Mouse (Mus musculus): Measurements from ENCODE around the gene Cep95. TPM values are rescaled to one million over a fixed set of nuclear protein-coding genes. Genes with fewer than 3 reads are reported as not detected.
"Not testable (repeated sequence)": the region's sequence is repeated elsewhere in the genome, so short reads cannot be mapped to it uniquely, and the experiment has no call there.

The Cep95 gene
- polyA plus RNA-seq, 1 experiment from 2014 or later, result 17.6 TPM

DNA sequence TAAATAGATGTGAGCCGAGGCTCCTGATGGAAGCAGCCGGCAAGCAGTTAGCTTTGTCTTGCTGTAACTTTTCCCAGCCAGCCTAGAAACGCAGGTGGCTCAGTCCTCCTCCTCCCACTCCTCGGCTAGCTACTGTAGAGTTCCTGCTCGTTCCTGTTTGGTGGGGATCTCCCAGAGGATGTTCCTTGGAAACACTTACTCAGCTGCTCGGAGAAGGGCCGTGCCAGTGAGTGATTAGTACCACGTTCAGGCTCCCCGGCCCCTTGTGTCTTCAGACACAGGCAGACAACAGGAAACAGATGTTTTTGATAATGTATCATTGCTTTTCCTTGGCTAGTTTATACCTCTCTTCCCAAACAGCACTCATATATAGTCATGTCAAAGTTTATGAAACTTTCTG lies 6.6 kb downstream of the Cep95 start:
- peak; percentile 28 for DNase-seq (ENCODE audit: low spot score)
- peaks cover 11% of the 10 kb centered on the region for H3K4me1 ChIP-seq
- peaks cover 6% of the 10 kb centered on the region for H3K9me3 ChIP-seq
- H3K27ac ChIP-seq (replicated peaks), result 0 out of 2 replicates have a peak overlapping the region, but pooled peaks have one; percentile 3
- 44% methylated on average over 9 of the region's 9 CpGs for WGBS
- no peaks in the 10 kb centered on the region for H3K27me3 ChIP-seq (replicated peaks; ENCODE audit: low read depth, poor library complexity, severe bottlenecking)
- peaks cover 92% of the 10 kb centered on the region for H3K36me3 ChIP-seq (replicated peaks)
- H3K4me3 ChIP-seq, result no peak overlapping the region

DNA sequence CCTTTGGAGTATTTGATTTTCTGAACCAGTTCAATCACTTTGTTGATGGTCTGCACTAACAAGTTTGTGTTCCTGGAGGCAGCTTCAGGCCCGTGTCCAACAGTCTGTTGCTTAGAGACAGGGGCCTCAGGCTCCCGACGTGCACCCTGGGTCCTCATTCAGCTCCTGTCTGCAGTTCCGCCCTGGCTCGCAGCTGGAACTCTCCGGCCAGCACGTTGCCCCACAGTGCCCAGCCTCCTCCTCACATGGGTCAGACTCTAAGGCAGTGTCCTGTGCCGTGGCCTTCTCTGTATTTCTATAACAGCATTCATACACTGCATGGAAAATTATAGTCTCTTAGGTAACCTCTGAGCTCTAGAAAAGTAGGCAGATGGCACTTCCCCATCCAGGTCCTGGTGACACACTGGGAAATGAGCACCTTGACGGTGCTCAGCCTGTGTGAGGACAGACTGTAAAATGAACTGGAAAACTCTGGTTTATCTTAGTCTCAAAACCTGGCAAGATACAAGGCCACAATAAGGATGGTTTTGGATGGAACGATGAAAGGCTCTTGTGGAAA lies 13.1 kb downstream of the Cep95 start:
- H3K27me3 ChIP-seq (replicated peaks; ENCODE audit: low read depth, poor library complexity, severe bottlenecking), result no peaks in the 10 kb centered on the region
- H3K36me3 ChIP-seq (replicated peaks), result peaks cover 91% of the 10 kb centered on the region
- H3K9me3 ChIP-seq, result peaks cover 6% of the 10 kb centered on the region
- no peak for DNase-seq (ENCODE audit: low spot score)
- no peak overlapping the region for H3K4me3 ChIP-seq
- no peaks in the 10 kb centered on the region for H3K4me1 ChIP-seq
- no peak overlapping the region for H3K27ac ChIP-seq (replicated peaks)
- 91% methylated on average over 10 of the region's 10 CpGs for WGBS

DNA sequence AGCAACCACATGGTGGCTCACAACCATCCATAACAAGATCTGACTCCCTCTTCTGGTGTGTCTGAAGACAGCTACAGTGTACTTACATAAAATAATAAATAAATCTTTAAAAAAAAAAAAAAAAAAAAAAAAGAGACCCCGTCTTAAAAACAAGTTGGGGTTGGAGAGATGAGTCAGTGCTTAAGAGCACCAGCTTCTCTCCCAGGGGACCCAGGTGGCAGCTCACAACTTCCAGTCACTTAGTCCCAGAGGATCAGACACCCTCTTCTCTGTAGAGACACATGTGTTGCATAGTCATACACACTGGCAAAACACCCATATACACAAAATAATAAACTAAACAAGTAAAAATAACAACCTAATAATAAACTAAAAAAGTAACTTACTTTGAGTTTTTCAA lies 18.4 kb downstream of the Cep95 start:
- not testable (repeated sequence) for DNase-seq (ENCODE audit: low spot score); H3K27me3 ChIP-seq (replicated peaks; ENCODE audit: low read depth, poor library complexity, severe bottlenecking); H3K9me3 ChIP-seq; H3K27ac ChIP-seq (replicated peaks); H3K4me1 ChIP-seq; H3K4me3 ChIP-seq
- peaks cover 88% of the 10 kb centered on the region for H3K36me3 ChIP-seq (replicated peaks)
- 85% methylated on average over 1 of the region's 1 CpGs for WGBS

DNA sequence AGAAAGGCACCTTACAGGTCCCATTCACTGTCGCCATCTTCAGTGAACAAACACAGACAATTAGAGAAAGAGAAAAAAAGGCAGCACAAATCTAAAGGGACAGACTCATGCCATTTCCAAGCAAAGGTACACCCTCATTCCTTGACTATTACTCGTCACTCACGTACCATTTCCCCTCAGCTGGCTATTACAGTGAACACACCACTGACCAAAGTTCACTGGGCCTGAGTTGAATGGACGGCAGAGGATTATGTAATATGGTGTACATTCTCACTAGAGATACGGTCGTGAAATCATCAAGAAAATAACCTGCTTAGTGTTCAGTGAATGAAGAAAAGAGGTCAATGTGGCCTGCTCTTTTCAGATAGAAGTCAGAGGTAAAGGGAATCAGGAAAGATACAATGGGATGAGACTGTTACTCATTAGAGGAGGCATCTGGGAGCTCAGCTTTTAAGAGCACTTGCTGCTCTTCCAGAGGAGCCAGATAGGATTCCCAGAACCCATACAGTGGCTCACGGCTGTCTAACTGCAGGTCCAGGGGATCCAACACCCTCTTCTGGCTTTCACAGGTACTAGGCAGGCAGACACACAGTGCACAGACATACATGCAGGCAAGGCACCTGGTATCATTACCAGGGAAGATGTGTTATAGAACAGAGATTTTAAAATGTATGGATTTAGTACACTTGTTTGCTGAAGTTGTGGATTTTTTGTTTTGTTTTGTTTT lies 23.5 kb downstream of the Cep95 start:
- no peaks in the 10 kb centered on the region for H3K27me3 ChIP-seq (replicated peaks; ENCODE audit: low read depth, poor library complexity, severe bottlenecking)
- no peak for DNase-seq (ENCODE audit: low spot score)
- 89% methylated on average over 7 of the region's 7 CpGs for WGBS
- H3K9me3 ChIP-seq, result no peaks in the 10 kb centered on the region
- H3K27ac ChIP-seq (replicated peaks), result no peak overlapping the region
- H3K4me3 ChIP-seq, result no peak overlapping the region
- peaks cover 99% of the 10 kb centered on the region for H3K36me3 ChIP-seq (replicated peaks)
- H3K4me1 ChIP-seq, result peaks cover 14% of the 10 kb centered on the region

DNA sequence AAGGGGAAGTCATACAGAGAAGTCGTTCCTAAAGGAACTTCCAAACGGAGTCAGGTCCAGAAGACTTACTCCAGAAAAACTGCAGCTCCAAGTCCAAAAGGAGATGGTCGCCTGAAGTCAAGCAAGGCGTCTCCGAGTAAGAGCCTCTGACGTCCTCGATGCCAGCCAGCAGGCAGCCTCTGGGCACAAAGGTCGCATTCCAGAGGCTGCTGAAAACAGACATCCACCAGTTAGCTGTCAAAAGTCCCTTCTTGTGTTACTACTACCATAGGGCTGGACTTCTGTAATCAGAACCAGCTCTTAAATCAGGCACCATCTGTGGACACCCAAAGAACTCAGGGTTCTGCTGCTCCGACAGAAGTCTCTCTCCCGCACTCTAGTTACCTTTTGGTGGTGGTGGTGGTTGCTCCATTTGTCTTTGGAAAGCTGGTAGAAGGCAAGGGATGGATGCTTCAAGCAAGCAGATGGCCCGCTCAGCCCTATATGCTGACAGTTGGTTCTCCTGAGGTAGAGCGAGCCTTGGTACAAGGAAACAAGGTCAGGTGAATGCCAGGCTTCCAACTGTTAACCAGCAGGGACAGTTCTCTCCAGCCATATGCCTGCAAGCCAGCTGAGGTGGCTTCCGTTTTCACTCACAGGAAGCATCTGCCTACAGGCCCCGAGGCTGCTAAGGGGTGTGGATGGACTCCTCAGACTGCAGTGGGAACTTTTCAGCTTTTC lies 25.7 kb downstream of the Cep95 start:
- H3K4me1 ChIP-seq, result peaks cover 14% of the 10 kb centered on the region
- peaks cover 100% of the 10 kb centered on the region for H3K36me3 ChIP-seq (replicated peaks)
- no peak overlapping the region for H3K4me3 ChIP-seq
- H3K27me3 ChIP-seq (replicated peaks; ENCODE audit: low read depth, poor library complexity, severe bottlenecking), result no peaks in the 10 kb centered on the region
- H3K9me3 ChIP-seq, result no peaks in the 10 kb centered on the region
- DNase-seq (ENCODE audit: low spot score), result peak; percentile 24
- 61% methylated on average over 14 of the region's 14 CpGs for WGBS
- H3K27ac ChIP-seq (replicated peaks), result no peak overlapping the region

DNA sequence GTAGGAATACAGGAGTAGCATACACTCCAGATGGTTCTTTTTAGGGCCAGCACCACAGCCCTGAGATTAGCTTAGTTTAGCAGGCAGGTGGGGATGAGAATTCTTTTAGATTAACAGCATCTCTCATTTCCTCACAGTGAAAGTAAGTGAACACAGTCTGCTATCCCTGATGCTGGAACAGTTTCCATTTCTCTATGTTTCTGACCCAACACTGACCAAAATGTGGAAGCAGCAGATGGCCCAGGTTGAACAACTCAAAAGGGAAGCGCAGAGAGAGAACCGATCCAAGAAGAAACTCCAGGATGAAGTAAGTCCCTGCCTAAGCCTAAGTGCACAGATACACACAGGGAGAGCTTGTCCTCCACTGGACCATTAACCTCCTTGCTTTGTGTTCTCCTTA lies 26.3 kb downstream of the Cep95 start:
- Histone ChIP-seq H3K27me3 (replicated peaks; ENCODE audit: low read depth, poor library complexity, severe bottlenecking) (no peaks in the 10 kb centered on the region), H3K36me3 (replicated peaks) (peaks cover 100% of the 10 kb centered on the region), H3K27ac (replicated peaks) (no peak overlapping the region), H3K4me3 (no peak overlapping the region), H3K9me3 (no peaks in the 10 kb centered on the region), H3K4me1 (peaks cover 14% of the 10 kb centered on the region)
- DNase-seq (ENCODE audit: low spot score), result no peak
- 93% methylated on average over 2 of the region's 2 CpGs for WGBS

DNA sequence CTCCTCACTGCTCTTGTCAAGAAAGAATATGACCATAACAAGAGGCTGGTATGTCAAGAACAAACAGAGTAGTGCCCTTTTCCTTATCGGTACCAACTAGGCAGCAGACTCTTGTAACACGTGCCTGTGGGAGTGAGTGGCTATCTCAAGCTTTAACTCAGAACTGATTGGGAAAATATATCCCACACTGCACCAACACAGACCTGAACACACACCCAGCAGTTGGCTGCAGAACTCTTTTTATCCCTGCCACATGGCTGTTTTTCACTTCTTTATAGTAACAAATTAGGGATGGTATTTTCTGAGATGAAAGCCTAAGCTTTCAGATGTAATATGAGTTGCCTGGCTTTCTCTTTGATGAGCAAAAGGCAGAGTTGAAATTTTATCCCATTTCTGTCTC lies 26.7 kb downstream of the Cep95 start:
- 88% methylated on average over 2 of the region's 2 CpGs for WGBS
- peaks cover 100% of the 10 kb centered on the region for H3K36me3 ChIP-seq (replicated peaks)
- DNase-seq (ENCODE audit: low spot score), result no peak

DNA sequence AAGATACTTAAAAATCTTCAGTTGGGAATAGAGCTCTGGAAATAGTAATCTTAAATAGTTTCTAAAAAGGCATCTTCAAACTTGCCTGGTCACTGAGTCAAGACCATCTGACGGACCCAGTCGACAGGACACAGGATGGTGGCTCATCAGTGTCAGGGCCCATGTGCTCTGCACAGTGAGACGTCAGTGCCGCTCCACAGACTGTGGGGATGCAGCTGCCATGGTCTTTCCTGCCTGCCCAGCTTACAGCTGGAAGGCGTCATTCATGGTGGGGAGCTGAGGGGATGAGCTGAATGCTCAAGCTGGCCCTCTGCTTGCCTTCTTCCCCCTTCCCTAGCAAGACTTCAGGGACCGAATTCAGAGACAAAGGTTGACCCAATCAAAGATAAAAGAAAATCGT lies 27.3 kb downstream of the Cep95 start:
- no peak overlapping the region for H3K4me3 ChIP-seq
- no peaks in the 10 kb centered on the region for H3K27me3 ChIP-seq (replicated peaks; ENCODE audit: low read depth, poor library complexity, severe bottlenecking)
- peaks cover 14% of the 10 kb centered on the region for H3K4me1 ChIP-seq
- no peaks in the 10 kb centered on the region for H3K9me3 ChIP-seq
- WGBS, result 85% methylated on average over 7 of the region's 7 CpGs
- DNase-seq (ENCODE audit: low spot score), result no peak
- H3K27ac ChIP-seq (replicated peaks), result no peak overlapping the region
- H3K36me3 ChIP-seq (replicated peaks), result peaks cover 100% of the 10 kb centered on the region

More for the DNA sequence above, 26.7 kb downstream of the Cep95 start:
- Histone ChIP-seq H3K27me3 (replicated peaks; ENCODE audit: low read depth, poor library complexity, severe bottlenecking) (no peaks in the 10 kb centered on the region), H3K4me3 (no peak overlapping the region), H3K4me1 (peaks cover 14% of the 10 kb centered on the region), H3K27ac (replicated peaks) (no peak overlapping the region), H3K9me3 (no peaks in the 10 kb centered on the region)

DNA sequence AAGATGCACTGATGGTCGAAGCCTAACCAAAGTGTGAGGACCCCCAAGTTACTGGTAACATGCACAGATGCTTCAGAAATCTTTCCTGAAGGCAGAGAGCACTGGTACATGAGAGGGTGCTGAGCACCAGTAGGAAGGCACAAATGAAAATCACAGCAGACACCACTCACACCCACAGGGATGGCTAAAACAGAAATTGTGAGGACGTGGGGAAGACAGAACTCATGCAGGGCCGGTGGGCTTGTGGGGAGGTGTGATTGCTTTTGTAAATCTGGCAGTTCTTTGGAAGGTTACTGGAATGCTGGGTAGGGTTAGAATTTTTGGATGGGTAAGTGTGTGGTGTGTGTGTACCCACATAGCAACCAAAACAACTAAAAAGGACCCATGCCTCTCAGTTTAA lies 28.1 kb downstream of the Cep95 start:
- Histone ChIP-seq H3K36me3 (replicated peaks) (peaks cover 98% of the 10 kb centered on the region), H3K27ac (replicated peaks) (no peak overlapping the region), H3K9me3 (no peaks in the 10 kb centered on the region), H3K27me3 (replicated peaks; ENCODE audit: low read depth, poor library complexity, severe bottlenecking) (no peaks in the 10 kb centered on the region), H3K4me1 (peaks cover 14% of the 10 kb centered on the region), H3K4me3 (no peak overlapping the region)
- WGBS, result 92% methylated on average over 3 of the region's 3 CpGs
- no peak for DNase-seq (ENCODE audit: low spot score)

DNA sequence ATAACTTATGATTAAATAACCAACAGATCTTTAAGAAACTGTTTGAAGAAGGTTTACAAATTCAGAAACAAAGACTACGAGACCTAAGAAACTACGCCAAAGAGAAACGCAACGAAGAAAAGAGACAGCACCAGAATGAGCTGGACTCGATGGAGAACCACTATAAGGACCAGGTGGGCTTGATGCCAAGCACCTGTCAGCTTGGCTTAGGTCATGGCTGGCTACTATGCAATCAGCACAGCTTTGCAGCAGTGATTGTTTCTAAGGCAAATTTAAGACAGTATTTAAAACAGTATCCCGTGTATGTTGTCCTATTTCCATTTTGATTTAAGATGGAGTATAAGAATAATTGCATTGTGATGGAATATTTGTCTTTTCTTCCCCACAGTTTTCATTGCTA lies 28.8 kb downstream of the Cep95 start:
- WGBS, result 95% methylated on average over 6 of the region's 6 CpGs
- Histone ChIP-seq H3K4me1 (peaks cover 14% of the 10 kb centered on the region), H3K9me3 (no peaks in the 10 kb centered on the region), H3K27me3 (replicated peaks; ENCODE audit: low read depth, poor library complexity, severe bottlenecking) (no peaks in the 10 kb centered on the region), H3K4me3 (no peak overlapping the region), H3K36me3 (replicated peaks) (peaks cover 98% of the 10 kb centered on the region), H3K27ac (replicated peaks) (no peak overlapping the region)
- no peak for DNase-seq (ENCODE audit: low spot score)

DNA sequence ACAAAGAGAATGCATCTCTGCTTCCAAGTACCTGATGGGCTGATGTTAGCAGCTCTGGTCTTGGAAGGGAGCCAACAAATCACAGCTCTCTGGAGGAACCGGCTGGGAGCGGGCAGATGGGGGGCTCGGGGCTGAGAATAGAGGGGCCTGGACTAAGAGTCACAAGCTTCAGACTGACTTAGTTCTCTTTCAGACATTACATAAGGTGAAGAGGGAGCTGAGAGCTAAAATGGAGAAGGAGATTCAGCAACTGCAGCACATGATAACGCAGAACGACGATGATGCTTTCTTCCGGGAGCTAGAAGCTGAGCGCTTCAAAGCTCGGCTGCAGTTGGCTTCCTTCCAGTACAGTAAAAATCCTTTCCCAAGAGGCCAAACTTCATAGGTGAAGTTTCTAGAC lies 29.3 kb downstream of the Cep95 start:
- H3K9me3 ChIP-seq, result no peaks in the 10 kb centered on the region
- no peaks in the 10 kb centered on the region for H3K27me3 ChIP-seq (replicated peaks; ENCODE audit: low read depth, poor library complexity, severe bottlenecking)
- no peak overlapping the region for H3K4me3 ChIP-seq
- H3K36me3 ChIP-seq (replicated peaks), result peaks cover 98% of the 10 kb centered on the region
- no peak for DNase-seq (ENCODE audit: low spot score)
- H3K27ac ChIP-seq (replicated peaks), result no peak overlapping the region
- WGBS, result 95% methylated on average over 9 of the region's 9 CpGs
- peaks cover 14% of the 10 kb centered on the region for H3K4me1 ChIP-seq

DNA sequence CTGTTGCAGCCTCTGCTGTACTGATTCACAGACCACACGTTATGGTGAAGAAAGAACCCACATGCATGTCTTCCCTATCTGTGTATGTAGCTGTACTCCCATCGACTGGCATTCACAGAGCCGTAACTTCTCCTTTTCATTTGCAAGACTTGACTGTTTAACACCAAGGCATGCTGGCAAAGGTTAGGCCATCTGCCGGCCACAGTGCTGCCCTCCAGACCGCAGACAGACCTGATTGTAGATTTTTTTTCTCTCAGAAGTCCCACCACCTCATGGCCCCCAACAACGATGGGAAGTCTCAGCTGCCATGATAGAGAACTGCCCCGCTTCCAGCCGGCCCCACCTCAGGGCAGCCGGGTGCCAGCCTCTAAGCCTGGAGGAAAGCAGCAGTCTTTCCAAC lies 30.5 kb downstream of the Cep95 start:
- Histone ChIP-seq H3K36me3 (replicated peaks) (peaks cover 98% of the 10 kb centered on the region), H3K9me3 (no peaks in the 10 kb centered on the region), H3K27me3 (replicated peaks; ENCODE audit: low read depth, poor library complexity, severe bottlenecking) (no peaks in the 10 kb centered on the region), H3K27ac (replicated peaks) (no peak overlapping the region), H3K4me3 (no peak overlapping the region), H3K4me1 (peaks cover 10% of the 10 kb centered on the region)
- 89% methylated on average over 9 of the region's 9 CpGs for WGBS
- no peak for DNase-seq (ENCODE audit: low spot score)

DNA sequence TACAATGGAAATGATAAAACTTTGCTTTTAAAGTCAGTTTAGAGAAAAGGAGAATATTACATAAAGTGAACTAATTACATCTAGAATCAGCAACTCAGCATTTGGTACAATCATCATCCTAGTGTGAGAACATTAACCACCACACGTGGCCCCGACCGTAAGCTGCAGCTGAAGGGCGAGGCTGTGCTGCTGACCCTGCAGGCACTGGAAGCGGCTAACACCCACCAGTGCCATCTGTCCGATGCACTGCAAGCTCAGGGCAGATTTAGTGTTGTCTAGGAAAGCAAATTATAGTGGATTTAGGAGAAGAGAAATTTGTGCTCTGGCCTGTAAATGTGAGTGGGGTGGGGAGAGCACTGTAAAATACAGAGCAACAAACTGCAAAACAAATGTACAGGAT lies 31.2 kb downstream of the Cep95 start:
- Histone ChIP-seq H3K9me3 (no peaks in the 10 kb centered on the region), H3K4me1 (peaks cover 4% of the 10 kb centered on the region), H3K36me3 (replicated peaks) (peaks cover 98% of the 10 kb centered on the region), H3K4me3 (no peak overlapping the region), H3K27me3 (replicated peaks; ENCODE audit: low read depth, poor library complexity, severe bottlenecking) (no peaks in the 10 kb centered on the region), H3K27ac (replicated peaks) (no peak overlapping the region)
- WGBS, result 91% methylated on average over 6 of the region's 6 CpGs
- DNase-seq (ENCODE audit: low spot score), result no peak
